ENCODE assay signal across 7 mouse cellular contexts in the genomic region with DNA sequence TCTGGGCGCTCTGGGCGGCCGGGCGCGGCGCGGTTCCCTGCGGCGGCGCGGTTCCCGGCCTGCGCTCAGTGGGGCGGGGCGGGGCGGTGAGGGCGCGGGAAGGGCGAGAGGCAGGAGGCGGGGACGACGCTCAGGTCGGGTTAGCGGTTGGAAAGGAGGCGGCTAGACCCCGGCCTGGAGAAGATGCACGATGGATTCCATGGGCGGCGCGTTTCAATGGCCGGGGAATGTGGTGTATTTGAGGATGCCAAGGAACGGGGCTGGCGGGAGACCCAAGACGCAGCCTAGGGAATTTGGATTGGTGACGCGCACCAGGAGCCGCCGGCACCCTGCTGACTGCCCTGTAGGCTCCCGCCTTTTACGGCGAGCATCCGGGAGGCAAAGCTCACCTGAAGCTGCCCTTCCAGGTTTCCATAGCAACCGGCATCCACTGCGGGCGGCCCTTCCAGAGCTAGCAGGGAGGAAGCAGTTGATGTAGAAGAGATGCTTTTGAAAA. TPM values are rescaled to one million over a fixed set of nuclear protein-coding genes. Genes with fewer than 3 reads are reported as not detected.
DNase-seq lines count a peak whose midpoint lies in the region; ATAC-seq and TF ChIP-seq lines count a peak whose summit lies in the region.

No protein-coding gene starts in this region.

- H3K9ac ChIP-seq in lung, embryonic 14.5 days: peak overlapping the region; percentile 86

- peaks cover 34% of the 10 kb centered on the region for H3K36me3 ChIP-seq in lung, embryonic 14.5 days (ENCODE audit: insufficient read depth)

- H3K9me3 ChIP-seq in lung, embryonic 14.5 days (ENCODE audit: low read depth, low read length): no peaks in the 10 kb centered on the region

- peak; percentile 95 for ATAC-seq in lung, embryonic 14.5 days (ENCODE audit: insufficient read depth)

- peak overlapping the region; percentile 78 for H3K4me3 ChIP-seq in lung, embryonic 14.5 days (ENCODE audit: low read depth, low read length)

- no peaks in the 10 kb centered on the region for H3K27me3 ChIP-seq in lung, embryonic 14.5 days (ENCODE audit: insufficient read depth, low read length)

- H3K27ac ChIP-seq in lung, embryonic 14.5 days (ENCODE audit: low read depth): peak overlapping the region; percentile 97

- WGBS in lung, embryonic 14.5 days: under 1% methylated on average over 45 of the region's 45 CpGs

- DNase-seq in 3T3-L1 (ENCODE audit: low read depth, low spot score): peak; percentile 63
- peak; percentile 77 for DNase-seq in CD4-positive, CD25-positive, alpha-beta regulatory T cell, adult 2 months (ENCODE audit: low read depth, low spot score)
- DNase-seq in cerebellum, adult 8-10 months: peak; percentile 67
- peak; percentile 68 for DNase-seq in forelimb bud, embryonic 11.5 days (ENCODE audit: low read depth, low spot score)
- peak; percentile 77 to 87 for DNase-seq in kidney, postnatal 25 days
- peak; percentile 81 for DNase-seq in lung, embryonic 14.5 days
- DNase-seq in retina, embryonic 14.5 days (ENCODE audit: low spot score): peak; percentile 75

- H3K4me1 ChIP-seq in lung, embryonic 14.5 days (ENCODE audit: insufficient read depth): no peaks in the 10 kb centered on the region

- no peak for TF ChIP-seq CTCF in lung, embryonic 14.5 days (IDR thresholded peaks at IDR 0.05; ENCODE audit: low read depth)

- peak overlapping the region; percentile 88 for H3K4me2 ChIP-seq in lung, embryonic 14.5 days

RNA-seq across cellular contexts. Expression of gene Meaf6, which starts 0.5 kb away (rescaled TPM):
- polyA plus RNA-seq in lung, embryonic 14.5 days (2014; fragmentation: Nextera tagmentation; extraction: Ambion mirVana): 63.5 and 65.2 TPM in 2 replicates

RNA-seq across cellular contexts. Expression of gene Snip1, which starts 18.9 kb away (rescaled TPM):
- polyA plus RNA-seq in lung, embryonic 14.5 days (2014; fragmentation: Nextera tagmentation; extraction: Ambion mirVana): 35.0 and 35.6 TPM in 2 replicates

RNA-seq across cellular contexts. Expression of gene Dnali1, which starts 19.9 kb away (rescaled TPM):
- 0.13 and 0.42 TPM in 2 replicates for polyA plus RNA-seq in lung, embryonic 14.5 days (2014; fragmentation: Nextera tagmentation; extraction: Ambion mirVana)

RNA-seq across cellular contexts. Expression of gene Zc3h12a, which starts 42.2 kb away (rescaled TPM):
- polyA plus RNA-seq in lung, embryonic 14.5 days (2014; fragmentation: Nextera tagmentation; extraction: Ambion mirVana): 0.41 and 0.42 TPM in 2 replicates

Comparison
In these comparisons a context has a peak if more than half of its experiments do, and no peak if none do; other contexts are left out.
1. Peak in every context shown above with its lines: DNase-seq, ATAC-seq, H3K4me3 ChIP-seq and H3K27ac ChIP-seq.